Mouse (Mus musculus) right cerebral cortex, adult 2 months (tissue): ENCODE measurements around the gene Cnnm4.

Experiments used
- DNase-seq, 2 experiments: peaks; one replicate each; pipeline ENCODE4 v3.0.0; 2021 to 2022; ENCODE audit warnings: low spot score in 2 of 2

The Cnnm4 gene

GRCm38 (mm10) chr1:36541844-36542243 lies 70.4 kb downstream of the Cnnm4 start:
- no peak for DNase-seq

- no peak for DNase-seq
Measured at GRCm38 (mm10) chr1:36542925-36543324, 71.5 kb downstream of the Cnnm4 start.

GRCm38 (mm10) chr1:36545382-36545781 lies 74.0 kb downstream of the Cnnm4 start:
- no peak for DNase-seq

- DNase-seq = peak in 1 of 2 experiments; percentile 37
Measured at GRCm38 (mm10) chr1:36545845-36546600, 74.6 kb downstream of the Cnnm4 start.

DNA sequence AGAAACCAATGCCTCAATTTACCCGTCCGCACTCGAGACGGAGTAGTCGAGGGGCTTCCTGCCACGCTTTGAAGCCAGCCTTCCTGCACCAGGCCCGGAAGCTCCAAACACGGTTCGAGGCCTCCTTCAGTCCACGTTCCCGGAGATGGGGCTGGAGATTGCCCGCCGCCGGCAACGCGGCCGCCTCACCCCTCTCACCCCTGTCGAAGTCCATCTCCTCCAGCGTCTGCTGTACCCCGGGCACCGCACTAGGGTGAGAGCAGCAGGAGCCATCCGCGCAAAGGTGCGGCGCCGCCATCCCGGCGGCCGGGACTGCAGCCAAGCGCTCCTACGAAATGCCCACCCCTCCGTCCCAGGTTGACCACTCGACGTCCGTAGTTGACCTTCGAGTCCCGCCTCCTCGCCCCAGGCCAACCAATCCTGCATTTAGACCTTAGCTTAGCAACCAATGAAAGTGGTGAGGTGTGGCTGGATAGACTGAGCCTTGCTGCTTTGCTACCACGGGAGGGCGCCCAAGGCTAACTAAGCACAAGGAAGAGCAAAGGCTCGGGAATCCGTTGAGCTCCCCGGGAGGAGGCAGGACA lies 75.6 kb downstream of the Cnnm4 start, which contains the start of gene Ankrd39:
TSS of gene Ankrd39 (minus strand) at position 558 of the 584 bp plus-strand sequence.
- DNase-seq = peak; percentile 99

- peak in 1 of 2 experiments; percentile 30 for DNase-seq
Measured at GRCm38 (mm10) chr1:36547981-36548598, 76.7 kb downstream of the Cnnm4 start.

GRCm38 (mm10) chr1:36548771-36549170 lies 77.4 kb downstream of the Cnnm4 start:
- no peak for DNase-seq

- no peak for DNase-seq
Measured at GRCm38 (mm10) chr1:36549491-36549890, 78.1 kb downstream of the Cnnm4 start.

- DNase-seq = no peak
Measured at GRCm38 (mm10) chr1:36550075-36550863, 78.8 kb downstream of the Cnnm4 start.

GRCm38 (mm10) chr1:36551904-36552303 lies 80.5 kb downstream of the Cnnm4 start:
- DNase-seq = no peak

GRCm38 (mm10) chr1:36552506-36552905 lies 81.1 kb downstream of the Cnnm4 start:
- DNase-seq = no peak

DNA sequence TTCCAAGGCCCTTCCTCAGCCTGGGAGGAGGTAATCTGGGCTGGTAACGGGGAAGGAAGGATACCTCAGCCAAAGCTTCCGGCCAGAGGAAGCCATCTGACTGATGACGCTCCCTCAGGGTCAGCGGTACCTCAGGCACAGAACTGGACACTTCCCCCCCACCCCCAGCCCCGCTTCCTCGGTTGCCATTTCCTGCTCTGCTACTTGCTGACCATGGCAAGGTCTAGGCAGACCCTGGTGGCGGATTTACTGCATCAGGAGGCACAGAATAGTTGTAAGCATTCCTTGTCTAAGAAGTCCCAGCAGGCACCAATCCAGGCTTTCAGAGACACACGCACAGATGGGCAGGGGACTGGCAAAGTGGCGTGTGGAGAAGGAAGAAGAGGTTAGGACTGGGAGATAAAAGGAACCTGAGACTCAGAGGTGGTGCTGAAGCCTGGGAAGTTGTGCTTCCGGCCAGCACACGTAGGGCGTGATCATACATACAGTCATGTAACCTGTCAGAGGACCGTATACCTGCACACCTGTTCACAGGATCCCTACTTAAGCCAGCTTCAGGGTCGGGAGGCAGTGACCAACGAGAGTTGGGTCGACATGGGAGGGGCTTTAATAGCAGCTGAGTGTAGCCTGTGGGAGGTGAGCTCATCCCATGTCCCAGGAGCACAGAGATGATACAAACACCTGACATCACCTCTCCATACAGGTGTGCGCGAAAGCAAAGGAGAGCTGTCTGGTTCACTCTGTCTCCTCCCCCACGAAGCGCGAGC lies 83.4 kb downstream of the Cnnm4 start:
- DNase-seq = no peak

GRCm38 (mm10) chr1:36555798-36556395 lies 84.5 kb downstream of the Cnnm4 start:
- DNase-seq = peak in 1 of 2 experiments; percentile 28

- DNase-seq = peak; percentile 92
Measured at GRCm38 (mm10) chr1:36556553-36557456, 85.4 kb downstream of the Cnnm4 start.

GRCm38 (mm10) chr1:36557457-36558011 lies 86.1 kb downstream of the Cnnm4 start:
- peak; percentile 58 to 68 for DNase-seq
